Mouse (Mus musculus): ENCODE data around the gene Rnaset2a.

- TF ChIP-seq POLR2A (IDR thresholded peaks at IDR 0.05; ENCODE audit: low read depth, low read length): no peak
- TF ChIP-seq CTCF (IDR thresholded peaks at IDR 0.05; ENCODE audit: borderline replicate concordance, insufficient read depth, low read length): no peak
Observed at GRCm38 (mm10) chr17:8195685-8196376, 47.9 kb upstream of the Rnaset2a start.

Measured in embryonic fibroblast, embryonic 13.5 days (primary cell).